Mouse (Mus musculus) heart, postnatal 0 days (tissue): ENCODE data around the gene Zfp94. TPM values are rescaled to one million over a fixed set of nuclear protein-coding genes. Genes with fewer than 3 reads are reported as not detected.
A peak's percentile ranks its signal among the peaks of the same experiment; 100 is the strongest.

ENCODE experiments used
- ATAC-seq: fragments of 200-750 bp; cut with Nextera tagmentation; 2 replicates; pipeline ENCODE4 v1.8.0; 2017; ENCODE audit warnings: low read depth, moderate number of reproducible peaks, moderate library complexity; ENCODE audit not compliant: insufficient read depth
- DNase-seq: peaks from one replicate; pipeline ENCODE4 v3.0.0-alpha.2; 2016; ENCODE audit warnings: low spot score
- H3K27ac ChIP-seq: fragments of 300-500 bp; sonication (generic); 2 replicates; pipeline ENCODE4 v1.5.1; 2014; ENCODE audit warnings: low read depth, mild to moderate bottlenecking
- H3K27me3 ChIP-seq: fragments of 300-500 bp; sonication (generic); 2 replicates; pipeline ENCODE4 v1.6.1; 2014; ENCODE audit warnings: low read length, mixed read lengths; ENCODE audit not compliant: control insufficient read depth, insufficient read depth
- H3K36me3 ChIP-seq: fragments of 300-500 bp; sonication (generic); replicated peaks from 2 replicates; pipeline ENCODE4 v1.6.1; 2014; ENCODE audit warnings: low read length, mixed read lengths; ENCODE audit not compliant: control insufficient read depth, insufficient read depth
- H3K4me1 ChIP-seq: fragments of 300-500 bp; sonication (generic); 2 replicates; pipeline ENCODE4 v1.6.1; 2014; ENCODE audit warnings: antibody characterized with exemption; ENCODE audit not compliant: control insufficient read depth, insufficient read depth
- H3K4me2 ChIP-seq: fragments of 300-500 bp; sonication (generic); 2 replicates; pipeline ENCODE4 v1.6.1; 2014; ENCODE audit warnings: low read depth, mild to moderate bottlenecking, low read length, moderate library complexity
- H3K4me3 ChIP-seq: fragments of 300-500 bp; sonication (generic); 2 replicates; pipeline ENCODE4 v1.5.1; 2014; ENCODE audit warnings: low read depth, low read length
- H3K9ac ChIP-seq: fragments of 300-500 bp; sonication (generic); replicated peaks from 2 replicates; pipeline ENCODE4 v1.6.1; 2014; ENCODE audit warnings: low read depth, low read length, mixed read lengths
- H3K9me3 ChIP-seq: fragments of 300-500 bp; sonication (generic); replicated peaks from 2 replicates; pipeline ENCODE4 v1.6.1; 2016; ENCODE audit warnings: low read length; ENCODE audit not compliant: control insufficient read depth
- CTCF ChIP-seq: IDR thresholded peaks from 2 replicates; pipeline ENCODE4 v1.5.1; 2016; ENCODE audit warnings: antibody characterized with exemption, control low read depth, low read depth
- EP300 ChIP-seq: IDR thresholded peaks from 2 replicates; pipeline ENCODE4 v1.6.1; 2016; ENCODE audit warnings: antibody characterized with exemption, low read depth
- WGBS: fragments of 180-500 bp; shearing (Covaris S2); extraction: QIAGEN DNeasy Blood & Tissue Kit; methylation state at CpG from one replicate; pipeline ENCODE4 v1.1.7; 2014; 5-methylcytosine and 5-hydroxymethylcytosine counted together
- polyA plus RNA-seq: library from polyadenylated mRNA; unstranded; fragments of >200 nt; fragmentation: Nextera tagmentation; extraction: Ambion mirVana; gene quantifications from 2 replicates; pipeline ENCODE4 v1.2.1, GENCODE M21; 2015
- total RNA-seq: library from RNA; depleted of rRNA; stranded (reverse); fragments of >200 nt; gene quantifications from 2 replicates; pipeline ENCODE4 v1.2.3, GENCODE M21; 2014; ENCODE audit warnings: low replicate concordance

Zfp94 gene
- total and polyA plus RNA-seq, 2 experiments from 2014 or later = 0.95 to 2.9 TPM

DNA sequence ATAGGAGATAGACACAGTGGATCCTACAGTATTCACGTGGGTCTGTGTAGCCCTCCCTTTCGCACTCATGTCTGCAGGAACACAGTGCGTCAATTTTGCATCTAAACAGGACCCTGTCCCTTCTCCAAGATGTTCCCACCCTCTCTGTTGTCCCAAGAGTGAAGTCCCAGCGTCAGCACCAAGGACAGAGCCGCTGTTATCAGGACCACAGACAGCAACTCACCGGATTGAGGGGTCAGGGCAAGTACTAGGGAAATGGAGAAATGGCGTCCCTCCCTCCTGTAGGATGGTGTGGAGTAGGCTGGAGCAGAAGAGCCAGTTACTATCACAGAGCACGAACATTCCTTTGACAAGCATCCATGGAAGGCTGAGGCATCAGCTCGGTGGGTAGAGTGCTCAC lies 42.8 kb upstream of the Zfp94 start:
- Histone ChIP-seq H3K4me2 (no peak overlapping the region), H3K4me3 (no peak overlapping the region), H3K4me1 (no peaks in the 10 kb centered on the region), H3K9ac (no peak overlapping the region), H3K9me3 (no peaks in the 10 kb centered on the region), H3K27me3 (no peaks in the 10 kb centered on the region), H3K27ac (no peak overlapping the region), H3K36me3 (no peaks in the 10 kb centered on the region)
- TF ChIP-seq EP300 = no peak
- TF ChIP-seq CTCF = no peak
- ATAC-seq (no peak), DNase-seq (no peak)
- WGBS = 19% methylated on average over 9 of the region's 9 CpGs

DNA sequence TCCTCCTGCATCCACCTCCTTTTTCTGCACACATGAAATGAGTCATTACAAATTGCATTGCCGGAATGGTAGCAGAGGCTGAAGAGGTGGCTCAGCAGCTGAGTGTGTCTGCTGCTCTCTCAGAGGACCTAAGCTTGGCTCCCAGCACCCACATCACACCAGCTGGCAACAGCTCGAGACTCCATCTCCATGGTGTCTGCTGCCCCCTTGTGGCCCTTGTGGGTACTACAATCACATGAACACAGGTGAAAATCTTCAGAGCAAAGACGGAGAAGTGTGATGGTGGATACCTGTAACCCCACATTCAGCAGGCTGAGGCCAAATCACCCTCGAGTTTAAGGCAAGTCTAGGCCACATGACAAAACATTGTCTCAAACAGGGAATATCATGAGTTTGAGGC lies 41.4 kb upstream of the Zfp94 start:
- H3K4me1 ChIP-seq = no peaks in the 10 kb centered on the region
- DNase-seq (no peak), ATAC-seq (no peak)
- no peak overlapping the region for H3K9ac ChIP-seq
- no peaks in the 10 kb centered on the region for H3K27me3 ChIP-seq
- TF ChIP-seq EP300 (no peak), CTCF (peak; percentile 30; the same call in 1 of the 2 replicates)
- H3K27ac ChIP-seq = no peak overlapping the region
- no peak overlapping the region for H3K4me2 ChIP-seq
- 50% methylated on average over 4 of the region's 4 CpGs for WGBS
- H3K36me3 ChIP-seq = no peaks in the 10 kb centered on the region
- no peaks in the 10 kb centered on the region for H3K9me3 ChIP-seq
- H3K4me3 ChIP-seq = no peak overlapping the region

DNA sequence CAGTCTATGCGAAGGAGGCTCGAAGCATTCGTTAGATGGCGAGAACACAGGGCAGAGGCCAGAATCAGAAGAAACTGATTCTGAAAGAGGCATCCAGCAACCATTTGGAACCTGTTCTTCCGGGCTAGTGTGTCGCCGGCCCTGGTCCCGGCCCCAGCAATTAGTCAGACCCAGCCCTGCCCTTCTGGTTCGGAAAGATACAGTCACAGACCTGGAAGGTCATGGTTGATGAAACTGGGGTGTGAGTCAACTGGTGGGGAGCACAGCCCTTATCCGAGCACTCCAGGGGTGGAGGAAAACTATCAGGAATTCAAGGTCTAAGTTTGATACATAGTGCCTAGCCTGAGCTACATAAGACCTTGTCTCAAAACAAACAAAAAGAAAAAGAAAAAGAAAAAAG lies 39.6 kb upstream of the Zfp94 start:
- no peak overlapping the region for H3K4me3 ChIP-seq

DNA sequence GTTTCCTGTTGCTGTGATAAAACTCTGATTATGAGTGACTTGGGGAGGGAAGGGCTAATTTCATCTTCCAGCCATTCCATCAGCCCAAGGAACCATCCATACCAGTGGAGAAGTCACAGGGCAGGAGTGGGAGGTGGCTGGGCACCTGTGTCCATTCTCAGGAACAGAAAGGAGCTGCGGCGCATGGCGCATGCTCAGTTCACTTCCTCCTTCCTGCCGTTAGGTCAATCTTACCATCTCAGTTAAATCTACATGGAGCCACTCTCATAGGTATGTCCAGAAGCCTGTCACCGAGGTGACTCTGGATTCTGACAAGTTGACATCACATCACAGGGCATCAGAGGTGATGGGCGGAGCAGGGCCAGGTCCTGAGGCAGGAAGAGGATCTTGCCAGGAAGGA lies 39.2 kb upstream of the Zfp94 start:
- no peak overlapping the region for H3K27ac ChIP-seq
- no peaks in the 10 kb centered on the region for H3K27me3 ChIP-seq
- WGBS = 72% methylated on average over 6 of the region's 6 CpGs
- no peak overlapping the region for H3K4me3 ChIP-seq
- H3K4me1 ChIP-seq = no peaks in the 10 kb centered on the region
- ATAC-seq (no peak), DNase-seq (no peak)
- no peak overlapping the region for H3K4me2 ChIP-seq
- TF ChIP-seq CTCF (no peak), EP300 (no peak)
- no peak overlapping the region for H3K9ac ChIP-seq
- H3K9me3 ChIP-seq = no peaks in the 10 kb centered on the region
- H3K36me3 ChIP-seq = no peaks in the 10 kb centered on the region

More for the DNA sequence above, 39.6 kb upstream of the Zfp94 start:
- DNase-seq (no peak), ATAC-seq (no peak)
- TF ChIP-seq EP300 (no peak), CTCF (no peak)
- no peak overlapping the region for H3K9ac ChIP-seq
- H3K9me3 ChIP-seq = no peaks in the 10 kb centered on the region
- no peaks in the 10 kb centered on the region for H3K36me3 ChIP-seq
- no peak overlapping the region for H3K4me2 ChIP-seq
- no peaks in the 10 kb centered on the region for H3K27me3 ChIP-seq
- no peaks in the 10 kb centered on the region for H3K4me1 ChIP-seq
- 61% methylated on average over 10 of the region's 10 CpGs for WGBS
- no peak overlapping the region for H3K27ac ChIP-seq

DNA sequence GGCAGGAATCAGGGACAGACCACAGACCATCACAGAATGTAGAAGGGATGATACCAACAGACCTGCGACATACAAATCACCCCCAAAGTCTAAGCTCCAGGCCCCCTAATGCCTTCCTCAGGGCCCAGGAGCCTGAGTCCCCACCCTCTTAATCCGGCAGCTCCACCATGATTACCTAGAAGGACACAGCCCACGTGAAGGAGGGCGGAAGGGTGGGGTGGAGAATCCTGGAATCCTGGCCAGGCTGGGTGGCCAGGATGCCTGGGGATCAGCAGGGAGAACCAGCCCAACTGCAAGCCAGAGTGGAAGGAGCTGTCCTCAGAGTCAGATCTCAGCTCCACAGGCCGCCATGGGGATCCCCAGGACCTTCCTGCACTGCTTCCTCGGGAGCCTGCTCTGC lies 32.4 kb upstream of the Zfp94 start, which contains the start of gene Lypd5:
Gene Lypd5 (plus strand): TSS at position 301 of the 400 bp plus-strand sequence.
- Histone ChIP-seq H3K27me3 (no peaks in the 10 kb centered on the region), H3K9me3 (no peaks in the 10 kb centered on the region), H3K9ac (no peak within 1 kb of the TSS), H3K36me3 (no peaks in the 10 kb centered on the region), H3K4me2 (no peak within 1 kb of the TSS), H3K4me3 (no peak within 1 kb of the TSS), H3K4me1 (no peaks in the 10 kb centered on the region), H3K27ac (no peak within 1 kb of the TSS)
- TF ChIP-seq EP300 (no peak), CTCF (no peak)
- DNase-seq (no peak), ATAC-seq (no peak)
- 31% methylated on average over 6 of the region's 6 CpGs for WGBS

DNA sequence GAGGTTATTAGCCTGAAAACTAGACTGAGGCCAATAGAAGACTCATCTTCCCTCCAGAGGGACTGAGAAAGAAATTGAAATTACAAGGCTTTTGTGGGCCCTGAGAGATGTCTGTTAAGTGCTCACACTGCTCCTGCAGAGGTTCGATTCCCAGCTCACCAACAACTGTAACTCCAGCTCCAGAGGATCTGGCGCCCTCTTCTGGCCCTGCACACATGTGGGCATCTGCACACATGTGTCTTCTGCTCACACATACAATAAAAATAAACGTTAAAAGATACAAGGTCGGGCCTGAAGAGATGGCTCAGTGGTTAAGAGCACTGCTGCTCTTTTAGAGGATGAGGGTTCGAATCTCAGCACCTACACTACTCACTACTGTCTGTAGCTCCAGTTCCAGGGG lies 30.0 kb upstream of the Zfp94 start:
- Histone ChIP-seq H3K4me1 (no peaks in the 10 kb centered on the region), H3K4me2 (no peak overlapping the region), H3K9ac (no peak overlapping the region), H3K27ac (no peak overlapping the region), H3K36me3 (no peaks in the 10 kb centered on the region), H3K9me3 (no peaks in the 10 kb centered on the region), H3K27me3 (no peaks in the 10 kb centered on the region), H3K4me3 (no peak overlapping the region)
- ATAC-seq (no peak), DNase-seq (no peak)
- WGBS = 62% methylated on average over 5 of the region's 5 CpGs
- TF ChIP-seq EP300 (no peak), CTCF (no peak)
